Mouse (Mus musculus) heart, postnatal 0 days (tissue): ENCODE data around the gene Cdk5r1. TPM values are rescaled to one million over a fixed set of nuclear protein-coding genes. Genes with fewer than 3 reads are reported as not detected.

Experiments
- ATAC-seq: fragments of 200-750 bp; cut with Nextera tagmentation; 2 replicates; pipeline ENCODE4 v1.8.0; 2017; ENCODE audit warnings: low read depth, moderate number of reproducible peaks, moderate library complexity; ENCODE audit not compliant: insufficient read depth
- DNase-seq: peaks from one replicate; pipeline ENCODE4 v3.0.0-alpha.2; 2016; ENCODE audit warnings: low spot score
- H3K27ac ChIP-seq: fragments of 300-500 bp; sonication (generic); 2 replicates; pipeline ENCODE4 v1.5.1; 2014; ENCODE audit warnings: low read depth, mild to moderate bottlenecking
- H3K27me3 ChIP-seq: fragments of 300-500 bp; sonication (generic); 2 replicates; pipeline ENCODE4 v1.6.1; 2014; ENCODE audit warnings: low read length, mixed read lengths; ENCODE audit not compliant: control insufficient read depth, insufficient read depth
- H3K36me3 ChIP-seq: fragments of 300-500 bp; sonication (generic); replicated peaks from 2 replicates; pipeline ENCODE4 v1.6.1; 2014; ENCODE audit warnings: low read length, mixed read lengths; ENCODE audit not compliant: control insufficient read depth, insufficient read depth
- H3K4me1 ChIP-seq: fragments of 300-500 bp; sonication (generic); 2 replicates; pipeline ENCODE4 v1.6.1; 2014; ENCODE audit warnings: antibody characterized with exemption; ENCODE audit not compliant: control insufficient read depth, insufficient read depth
- H3K4me2 ChIP-seq: fragments of 300-500 bp; sonication (generic); 2 replicates; pipeline ENCODE4 v1.6.1; 2014; ENCODE audit warnings: low read depth, mild to moderate bottlenecking, low read length, moderate library complexity
- H3K4me3 ChIP-seq: fragments of 300-500 bp; sonication (generic); 2 replicates; pipeline ENCODE4 v1.5.1; 2014; ENCODE audit warnings: low read depth, low read length
- H3K9ac ChIP-seq: fragments of 300-500 bp; sonication (generic); replicated peaks from 2 replicates; pipeline ENCODE4 v1.6.1; 2014; ENCODE audit warnings: low read depth, low read length, mixed read lengths
- H3K9me3 ChIP-seq: fragments of 300-500 bp; sonication (generic); replicated peaks from 2 replicates; pipeline ENCODE4 v1.6.1; 2016; ENCODE audit warnings: low read length; ENCODE audit not compliant: control insufficient read depth
- CTCF ChIP-seq: IDR thresholded peaks from 2 replicates; pipeline ENCODE4 v1.5.1; 2016; ENCODE audit warnings: antibody characterized with exemption, control low read depth, low read depth
- EP300 ChIP-seq: IDR thresholded peaks from 2 replicates; pipeline ENCODE4 v1.6.1; 2016; ENCODE audit warnings: antibody characterized with exemption, low read depth
- WGBS: fragments of 180-500 bp; shearing (Covaris S2); extraction: QIAGEN DNeasy Blood & Tissue Kit; methylation state at CpG from one replicate; pipeline ENCODE4 v1.1.7; 2014; 5-methylcytosine and 5-hydroxymethylcytosine counted together
- polyA plus RNA-seq: library from polyadenylated mRNA; unstranded; fragments of >200 nt; fragmentation: Nextera tagmentation; extraction: Ambion mirVana; gene quantifications from 2 replicates; pipeline ENCODE4 v1.2.1, GENCODE M21; 2015
- total RNA-seq: library from RNA; depleted of rRNA; stranded (reverse); fragments of >200 nt; gene quantifications from 2 replicates; pipeline ENCODE4 v1.2.3, GENCODE M21; 2014; ENCODE audit warnings: low replicate concordance

Gene Cdk5r1
- total and polyA plus RNA-seq, 2 experiments from 2014 or later: 0.31 to 0.33 TPM

DNA sequence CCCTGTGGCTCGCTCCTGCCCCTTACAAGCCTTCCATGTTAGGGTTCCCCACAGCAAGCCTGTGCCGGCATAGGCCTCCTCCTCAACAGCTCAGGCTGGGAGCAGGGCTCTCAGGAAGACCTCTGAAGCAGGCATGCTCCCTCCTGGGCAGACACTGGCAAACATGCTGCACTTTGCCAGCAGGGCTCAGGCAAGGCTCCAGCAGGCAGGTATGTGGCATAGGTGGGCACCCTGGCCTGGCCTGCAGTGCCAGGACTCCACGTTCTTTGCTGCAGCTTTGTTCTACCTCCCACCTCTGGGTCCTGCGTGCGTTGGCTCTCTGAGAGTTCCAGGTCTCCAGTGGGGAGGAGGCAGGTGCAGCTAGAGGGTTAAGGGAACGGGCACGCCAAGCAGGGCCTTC lies 6.1 kb downstream of the Cdk5r1 start:
- ATAC-seq (no peak), DNase-seq (no peak)
- H3K9ac ChIP-seq: no peak overlapping the region
- H3K4me1 ChIP-seq: peaks cover 12% of the 10 kb centered on the region; the same call in 1 of the 2 replicates
- no peak overlapping the region for H3K4me2 ChIP-seq
- H3K27ac ChIP-seq: no peak overlapping the region
- H3K4me3 ChIP-seq: no peak overlapping the region
- no peaks in the 10 kb centered on the region for H3K9me3 ChIP-seq
- H3K36me3 ChIP-seq: 0 out of 2 replicates have a peak, but pooled peaks cover 2% of the 10 kb centered on the region
- TF ChIP-seq EP300: no peak
- no peak for TF ChIP-seq CTCF
- whole genome bisulfite sequencing: 95% methylated on average over 7 of the region's 7 CpGs
- H3K27me3 ChIP-seq: peaks cover 8% of the 10 kb centered on the region

GRCm38 (mm10) chr11:80483536-80484067 lies 6.8 kb downstream of the Cdk5r1 start:
- TF ChIP-seq EP300 (no peak), CTCF (no peak)
- Histone ChIP-seq H3K4me1 (peaks cover 11% of the 10 kb centered on the region; the same call in 1 of the 2 replicates), H3K36me3 (0 out of 2 replicates have a peak, but pooled peaks cover 2% of the 10 kb centered on the region), H3K27ac (no peak overlapping the region), H3K9me3 (no peaks in the 10 kb centered on the region), H3K4me3 (no peak overlapping the region), H3K9ac (no peak overlapping the region), H3K27me3 (peaks cover 3% of the 10 kb centered on the region), H3K4me2 (no peak overlapping the region)
- WGBS: 84% methylated on average over 6 of the region's 6 CpGs
- DNase-seq (no peak), ATAC-seq (no peak)

DNA sequence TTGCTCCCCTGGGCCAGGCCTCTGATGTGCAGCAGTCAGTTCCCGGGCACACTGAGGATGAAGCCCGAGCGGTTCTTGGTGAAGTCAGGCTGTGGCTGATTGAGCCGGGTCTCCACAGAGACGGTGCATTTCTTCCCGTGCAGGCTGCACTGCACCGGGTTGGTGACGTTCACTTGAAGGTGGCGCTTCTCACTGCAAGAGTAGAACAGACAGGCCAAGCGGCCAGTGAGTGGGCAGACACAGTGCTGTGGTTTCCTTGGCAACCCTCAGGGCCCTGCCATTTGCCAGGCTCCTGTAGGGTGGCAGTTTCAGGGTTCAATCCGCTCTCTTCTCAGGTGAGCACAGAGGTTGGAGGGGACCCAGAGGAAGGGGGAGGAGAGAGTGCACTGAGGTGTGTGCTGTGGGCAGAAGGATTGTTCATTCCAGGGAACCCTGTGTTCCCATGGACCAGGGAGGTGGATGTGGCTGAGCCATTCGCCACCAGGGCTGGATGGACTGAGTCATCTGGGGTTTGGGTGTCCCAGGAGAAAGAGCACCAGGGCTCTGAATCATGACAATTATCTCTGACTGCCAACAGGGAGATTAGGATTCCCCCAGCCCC lies 7.5 kb downstream of the Cdk5r1 start:
- 0 out of 2 replicates have a peak, but pooled peaks cover 2% of the 10 kb centered on the region for H3K36me3 ChIP-seq
- TF ChIP-seq CTCF (no peak), EP300 (no peak)
- H3K27ac ChIP-seq: no peak overlapping the region
- WGBS: 60% methylated on average over 12 of the region's 12 CpGs
- H3K9ac ChIP-seq: no peak overlapping the region
- H3K27me3 ChIP-seq: no peaks in the 10 kb centered on the region
- ATAC-seq (no peak), DNase-seq (no peak)
- no peak overlapping the region for H3K4me3 ChIP-seq
- H3K4me1 ChIP-seq: peaks cover 13% of the 10 kb centered on the region
- H3K9me3 ChIP-seq: no peaks in the 10 kb centered on the region
- no peak overlapping the region for H3K4me2 ChIP-seq

GRCm38 (mm10) chr11:80485120-80485551 lies 8.3 kb downstream of the Cdk5r1 start:
- Histone ChIP-seq H3K27me3 (no peaks in the 10 kb centered on the region), H3K4me3 (no peak overlapping the region), H3K4me1 (peaks cover 18% of the 10 kb centered on the region), H3K36me3 (0 out of 2 replicates have a peak, but pooled peaks cover 2% of the 10 kb centered on the region), H3K9ac (no peak overlapping the region), H3K9me3 (no peaks in the 10 kb centered on the region), H3K27ac (no peak overlapping the region), H3K4me2 (no peak overlapping the region)
- ATAC-seq: no peak
- DNase-seq: no peak
- no peak for TF ChIP-seq CTCF
- no peak for TF ChIP-seq EP300
- WGBS: 74% methylated on average over 7 of the region's 9 CpGs

DNA sequence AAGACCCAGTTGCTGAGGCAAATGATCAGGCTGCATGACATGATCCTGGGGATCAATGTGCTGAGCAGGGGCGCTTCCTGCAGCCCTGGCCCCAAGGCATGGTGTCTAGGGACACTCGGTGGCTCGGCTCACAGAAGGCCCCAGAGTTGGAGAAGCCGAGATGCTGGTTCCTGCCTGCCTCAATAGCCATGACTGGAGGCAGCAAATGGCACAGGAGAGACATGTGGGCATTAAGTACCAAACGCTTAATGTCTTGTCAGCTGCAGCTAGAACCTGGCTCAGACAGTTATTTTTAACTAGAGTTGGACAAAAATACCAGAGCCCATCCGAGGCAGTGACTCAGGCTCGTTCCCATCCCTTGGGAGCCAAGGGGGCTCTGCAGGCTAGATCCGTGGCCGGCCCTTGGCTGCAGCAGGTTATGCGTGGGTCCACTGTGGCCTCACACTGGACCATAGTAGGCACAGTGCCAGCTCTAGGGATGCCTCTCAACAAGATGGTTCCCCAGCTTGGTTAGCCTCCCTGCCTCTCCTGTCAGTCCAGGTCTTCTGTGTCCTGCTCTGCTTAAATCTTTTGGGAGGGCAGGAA lies 8.9 kb downstream of the Cdk5r1 start:
- ATAC-seq (no peak), DNase-seq (no peak)
- Histone ChIP-seq H3K9me3 (no peaks in the 10 kb centered on the region), H3K4me2 (no peak overlapping the region), H3K4me1 (peaks cover 18% of the 10 kb centered on the region), H3K27me3 (no peaks in the 10 kb centered on the region), H3K9ac (no peak overlapping the region), H3K4me3 (no peak overlapping the region), H3K36me3 (0 out of 2 replicates have a peak, but pooled peaks cover 2% of the 10 kb centered on the region), H3K27ac (no peak overlapping the region)
- TF ChIP-seq CTCF (no peak), EP300 (no peak)
- 48% methylated on average over 10 of the region's 10 CpGs for WGBS
